Mouse (Mus musculus): ENCODE data around the gene Eif4g1.

DNA sequence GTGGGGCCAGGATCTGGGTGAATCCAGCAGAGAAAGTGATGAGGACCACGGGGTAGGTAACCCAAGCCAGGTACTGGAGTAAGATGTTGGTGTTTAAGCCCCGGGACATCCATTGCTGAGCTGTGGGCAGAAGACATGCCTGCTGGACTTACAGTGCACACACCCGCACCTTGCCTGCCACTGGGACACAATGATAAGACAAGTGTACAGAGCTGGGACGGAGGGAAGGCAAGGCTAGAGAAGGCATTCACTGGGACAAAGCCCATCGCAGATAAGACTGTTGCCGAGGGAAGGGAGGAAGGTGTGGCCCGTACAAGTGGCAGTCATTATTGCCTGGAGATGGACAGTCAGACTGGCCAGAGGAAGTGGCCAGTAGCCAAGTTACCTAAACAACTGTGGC is 44.8 kb downstream of the Eif4g1 start:
- no peak for TF ChIP-seq CTCF (IDR thresholded peaks at IDR 0.05; ENCODE audit: low read depth, low read length)
- no peak for TF ChIP-seq GATA1 (IDR thresholded peaks at IDR 0.05; ENCODE audit: borderline replicate concordance, low read length)
- peak; percentile 43; the same call in 1 of the 2 replicates for TF ChIP-seq TAL1 (conservative IDR thresholded peaks at IDR 0.05; ENCODE audit: low read depth, low read length)
- no peak for TF ChIP-seq GATA2 (IDR thresholded peaks at IDR 0.05; ENCODE audit: borderline replicate concordance, low read depth, low read length)
- TF ChIP-seq POLR2AphosphoS5 (IDR thresholded peaks at IDR 0.05; ENCODE audit: insufficient replicate concordance, low read depth, low read length), result no peak
